Mouse (Mus musculus): ENCODE results near the gene Bsn.

Gene Bsn

GRCm38 (mm10) chr9:108189787-108190679 is at the start of gene Bsn:
TSS of gene Bsn (minus strand) at chr9:108190384.
- peak; percentile 49 to 69 for DNase-seq (ENCODE audit: low spot score in 2 of 2)

- DNase-seq (ENCODE audit: low spot score in 2 of 2), result no peak
Measured at GRCm38 (mm10) chr9:108239951-108240350, 49.8 kb upstream of the Bsn start.

GRCm38 (mm10) chr9:108238831-108239230 is 48.6 kb upstream of the Bsn start:
- no peak for DNase-seq (ENCODE audit: low spot score in 2 of 2)

GRCm38 (mm10) chr9:108238402-108238801 is 48.2 kb upstream of the Bsn start:
- DNase-seq (ENCODE audit: low spot score in 2 of 2), result no peak

- no peak for DNase-seq (ENCODE audit: low spot score in 2 of 2)
Measured at GRCm38 (mm10) chr9:108234682-108235081, 44.5 kb upstream of the Bsn start.

GRCm38 (mm10) chr9:108232908-108233307 is 42.7 kb upstream of the Bsn start:
- no peak for DNase-seq (ENCODE audit: low spot score in 2 of 2)

GRCm38 (mm10) chr9:108227911-108228649 is 37.9 kb upstream of the Bsn start:
- DNase-seq (ENCODE audit: low spot score in 2 of 2), result no peak

- DNase-seq (ENCODE audit: low spot score in 2 of 2), result no peak
Measured at GRCm38 (mm10) chr9:108225166-108225565, 35.0 kb upstream of the Bsn start.

GRCm38 (mm10) chr9:108223633-108224032 is 33.4 kb upstream of the Bsn start:
- no peak for DNase-seq (ENCODE audit: low spot score in 2 of 2)

- no peak for DNase-seq (ENCODE audit: low spot score in 2 of 2)
Measured at GRCm38 (mm10) chr9:108221566-108221965, 31.4 kb upstream of the Bsn start.

- no peak for DNase-seq (ENCODE audit: low spot score in 2 of 2)
Measured at GRCm38 (mm10) chr9:108220380-108220774, 30.2 kb upstream of the Bsn start.

- DNase-seq (ENCODE audit: low spot score in 2 of 2), result no peak
Measured at GRCm38 (mm10) chr9:108219766-108220379, 29.7 kb upstream of the Bsn start.

GRCm38 (mm10) chr9:108217936-108218543 is 27.9 kb upstream of the Bsn start:
- no peak for DNase-seq (ENCODE audit: low spot score in 2 of 2)

- no peak for DNase-seq (ENCODE audit: low spot score in 2 of 2)
Measured at GRCm38 (mm10) chr9:108217406-108217805, 27.2 kb upstream of the Bsn start.

- no peak for DNase-seq (ENCODE audit: low spot score in 2 of 2)
Measured at GRCm38 (mm10) chr9:108213105-108213504, 22.9 kb upstream of the Bsn start.

- DNase-seq (ENCODE audit: low spot score in 2 of 2), result no peak
Measured at GRCm38 (mm10) chr9:108212426-108212825, 22.2 kb upstream of the Bsn start.

GRCm38 (mm10) chr9:108205571-108205901 is 15.4 kb upstream of the Bsn start:
- DNase-seq (ENCODE audit: low spot score in 2 of 2), result no peak

- DNase-seq (ENCODE audit: low spot score in 2 of 2), result no peak
Measured at GRCm38 (mm10) chr9:108204884-108205570, 14.8 kb upstream of the Bsn start.

- DNase-seq (ENCODE audit: low spot score in 2 of 2), result peak; percentile 61 to 88
Measured at GRCm38 (mm10) chr9:108203015-108203414, 12.8 kb upstream of the Bsn start.

GRCm38 (mm10) chr9:108202169-108202568 is 12.0 kb upstream of the Bsn start:
- DNase-seq (ENCODE audit: low spot score in 2 of 2), result no peak

- DNase-seq (ENCODE audit: low spot score in 2 of 2), result peak; percentile 66 to 93
Measured at GRCm38 (mm10) chr9:108201160-108201559, 11.0 kb upstream of the Bsn start.

GRCm38 (mm10) chr9:108198621-108199020 is 8.4 kb upstream of the Bsn start:
- no peak for DNase-seq (ENCODE audit: low spot score in 2 of 2)

All from spleen, postnatal 10 days (tissue).